Mouse (Mus musculus): ENCODE measurements around the gene Lhx3.

Gene Lhx3

DNA sequence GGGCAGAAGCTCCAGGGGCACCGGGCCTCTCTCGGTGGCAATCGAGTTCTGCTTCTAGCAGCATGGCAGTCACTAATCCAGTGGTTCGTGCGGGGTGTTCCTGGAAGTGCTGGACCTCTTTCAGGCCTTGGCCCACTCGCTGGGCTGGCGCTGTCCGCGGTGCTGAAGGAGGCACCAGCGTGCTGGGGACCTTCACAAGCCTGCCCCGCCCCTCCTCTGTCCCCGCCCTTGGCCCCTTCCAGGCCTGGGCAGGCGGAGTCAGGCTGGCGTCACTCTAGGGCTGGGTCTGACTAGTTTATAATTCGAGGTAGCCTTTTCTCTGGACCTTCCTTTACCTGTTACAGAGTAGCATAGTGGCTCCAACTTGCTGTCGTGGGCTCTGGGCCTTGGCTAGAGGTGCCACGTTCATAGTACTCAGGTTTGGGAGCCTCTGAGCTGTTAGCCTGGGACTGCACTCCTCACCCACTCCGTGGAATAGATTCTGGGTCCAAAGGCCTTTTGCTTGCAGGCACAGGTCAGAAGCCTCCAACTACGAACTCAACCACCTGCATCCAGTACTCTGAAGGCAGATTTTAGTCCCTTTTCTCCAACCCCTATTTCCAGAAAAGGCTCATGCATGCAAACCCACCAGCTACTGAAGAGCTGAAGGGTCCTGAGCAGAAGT, at the start of gene Lhx3:
Gene Lhx3 (minus strand): TSS at position 164 of the 664 bp plus-strand sequence.
- in situ Hi-C loops (cut with MboI; ENCODE audit: low pct_unique_long_range_greater_than_20kb in 1 of 2, low sequenced_read_pairs in 2 of 2, unreplicated experiment in 1 of 2), result no loop called here

DNA sequence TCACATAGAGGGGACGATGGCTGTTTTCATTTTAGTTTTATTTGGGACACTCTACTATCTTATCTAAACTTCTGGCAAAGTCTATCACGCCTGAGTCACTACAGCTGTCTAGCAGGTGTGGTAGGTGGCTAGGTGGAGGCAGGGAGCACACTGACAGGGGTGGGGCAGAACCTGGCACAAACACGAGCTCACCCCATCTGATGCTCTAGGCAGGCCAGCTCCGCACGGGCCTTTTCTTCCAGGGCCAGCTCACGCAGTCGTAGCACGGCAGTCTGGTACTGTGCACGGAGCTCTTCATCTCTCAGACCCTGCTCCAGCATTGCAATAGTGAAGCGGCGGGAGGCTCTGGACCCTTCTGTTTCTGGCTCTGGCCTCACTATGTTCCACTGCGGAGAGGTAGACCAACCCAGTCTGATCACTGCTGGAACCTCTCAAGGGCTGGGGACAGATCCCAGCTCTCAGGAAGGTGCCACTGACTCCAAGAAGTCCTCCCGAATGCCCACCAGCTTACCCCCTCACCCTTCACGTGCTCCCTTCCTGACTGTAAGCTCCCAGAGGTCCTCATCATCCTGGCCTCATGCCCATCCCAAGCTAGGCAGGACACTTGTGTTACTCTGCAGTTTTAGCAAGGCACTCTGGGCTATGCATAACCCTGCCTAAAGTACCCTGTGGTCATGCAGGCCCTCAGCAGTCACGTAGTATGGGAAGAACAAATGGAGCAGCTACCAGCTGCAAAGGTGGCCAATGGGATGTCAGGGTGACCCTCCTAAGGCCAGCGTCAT, 49.4 kb upstream of the Lhx3 start:
- in situ Hi-C loops (cut with MboI; ENCODE audit: low pct_unique_long_range_greater_than_20kb in 1 of 2, low sequenced_read_pairs in 2 of 2, unreplicated experiment in 1 of 2), result no loop called here

DNA sequence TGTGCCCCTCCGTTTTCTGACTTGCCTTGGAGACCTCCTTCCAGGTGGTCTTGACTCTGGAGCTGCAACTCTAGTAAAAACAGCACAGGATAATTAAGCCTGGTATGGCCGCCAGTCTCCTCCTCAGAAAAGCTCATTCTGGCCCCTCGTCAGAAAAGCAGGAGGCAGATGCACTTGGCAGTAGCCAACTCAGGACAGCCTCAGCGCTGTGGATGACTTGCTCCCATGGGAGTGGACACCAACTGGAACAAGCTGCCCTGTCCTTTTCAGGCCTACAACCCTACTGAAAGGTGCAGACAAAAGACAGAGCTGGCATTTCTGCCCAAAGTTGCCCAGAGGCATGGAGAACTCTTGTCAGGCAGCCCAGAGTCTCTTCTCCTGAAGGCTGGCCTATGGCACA, 46.7 kb upstream of the Lhx3 start:
- in situ Hi-C loops (cut with MboI; ENCODE audit: low pct_unique_long_range_greater_than_20kb in 1 of 2, low sequenced_read_pairs in 2 of 2, unreplicated experiment in 1 of 2), result no loop called here

DNA sequence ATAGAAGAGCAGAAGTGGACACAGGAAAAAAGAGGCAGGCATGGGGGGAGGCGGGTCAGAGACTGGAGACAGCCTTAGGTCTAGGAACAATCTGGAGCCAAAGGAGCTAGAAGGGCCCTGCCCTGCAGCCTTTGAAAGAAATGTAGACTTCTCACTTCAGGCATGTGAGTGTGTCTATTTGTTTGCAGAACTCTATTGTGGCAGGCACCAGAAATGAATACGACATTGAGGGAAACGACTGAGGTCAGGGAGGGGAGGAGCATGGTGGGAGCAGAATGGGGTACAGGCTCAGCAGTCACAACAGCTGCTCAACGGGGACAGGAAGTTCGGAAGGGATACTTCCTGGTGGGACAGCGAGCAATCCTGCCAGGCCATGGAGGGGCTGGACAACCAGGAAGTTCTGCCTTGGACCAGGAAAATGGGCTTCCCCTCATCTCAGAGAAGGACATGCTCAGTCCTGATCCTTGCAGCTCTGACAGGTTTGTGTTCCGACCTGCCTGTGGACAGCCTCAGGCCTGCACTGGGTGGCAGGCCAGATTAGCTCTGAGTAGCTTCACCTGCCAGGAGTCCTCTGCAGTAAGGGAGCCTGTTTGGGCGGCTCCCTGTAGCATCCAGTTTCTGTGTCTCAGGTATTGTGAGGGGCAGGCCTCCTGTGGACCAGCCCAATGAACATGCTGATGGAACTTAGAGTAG, 44.6 kb upstream of the Lhx3 start:
- in situ Hi-C loops (cut with MboI; ENCODE audit: low pct_unique_long_range_greater_than_20kb in 1 of 2, low sequenced_read_pairs in 2 of 2, unreplicated experiment in 1 of 2), result no loop called here

DNA sequence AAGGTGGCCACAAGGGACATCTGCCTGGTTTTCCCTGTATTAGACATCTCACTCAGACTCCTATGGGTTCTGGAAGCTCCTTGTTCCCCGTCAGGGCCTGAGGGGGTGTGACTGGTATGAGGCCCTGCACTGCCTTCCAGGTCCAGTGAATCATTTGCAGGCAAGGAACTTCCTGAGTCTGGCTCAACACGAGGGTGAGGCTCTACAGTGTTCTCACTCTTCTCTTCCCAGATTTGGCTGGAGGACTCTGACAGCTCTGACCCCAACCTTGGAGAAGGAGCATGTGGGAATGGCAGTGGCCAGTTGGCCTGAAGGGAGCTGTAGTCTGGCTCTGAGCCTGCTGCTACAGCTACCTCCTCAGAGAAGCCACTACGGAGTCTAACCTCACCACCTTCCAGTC, 39.4 kb upstream of the Lhx3 start:
- in situ Hi-C loops (cut with MboI; ENCODE audit: low pct_unique_long_range_greater_than_20kb in 1 of 2, low sequenced_read_pairs in 2 of 2, unreplicated experiment in 1 of 2), result no loop called here

DNA sequence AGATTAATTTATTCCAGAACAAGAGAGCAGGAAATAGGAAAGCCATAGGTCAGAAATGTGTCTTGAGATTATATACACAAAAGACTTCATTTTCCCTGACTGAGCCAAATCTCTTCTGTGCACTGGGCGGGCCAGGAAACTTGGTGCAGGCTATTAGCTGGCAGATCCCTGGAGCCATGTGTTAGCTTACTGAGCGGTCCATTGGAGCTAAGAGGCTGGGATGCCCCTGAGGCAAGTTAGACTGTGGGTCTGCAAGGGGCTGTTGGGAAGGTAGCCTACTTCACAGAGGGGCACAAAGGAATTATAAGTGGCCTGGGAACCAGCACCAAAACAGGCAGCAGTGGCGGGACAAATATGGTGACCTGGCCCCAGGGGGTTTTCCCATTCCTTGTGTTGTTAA, 32.8 kb upstream of the Lhx3 start:
- in situ Hi-C loops (cut with MboI; ENCODE audit: low pct_unique_long_range_greater_than_20kb in 1 of 2, low sequenced_read_pairs in 2 of 2, unreplicated experiment in 1 of 2), result no loop called here

DNA sequence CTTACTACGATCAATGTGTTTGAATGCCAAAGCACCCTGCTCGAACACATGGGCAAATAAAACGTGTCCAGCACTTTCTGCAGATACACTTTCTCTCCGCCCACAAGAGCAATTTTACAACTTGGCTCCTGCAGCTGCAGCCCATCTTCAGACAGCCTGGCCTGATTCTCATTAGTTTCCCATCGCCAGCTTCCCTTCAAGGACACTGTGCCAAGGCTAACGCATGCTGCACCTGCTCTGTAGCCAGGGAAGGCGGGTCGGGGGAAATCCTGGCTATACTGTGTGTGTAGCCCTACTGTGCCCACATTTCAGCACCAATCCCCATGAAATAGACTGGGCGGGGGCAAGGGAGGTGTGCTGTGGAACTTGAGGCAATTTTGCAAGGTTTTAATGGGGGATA, 32.2 kb upstream of the Lhx3 start:
- in situ Hi-C loops (cut with MboI; ENCODE audit: low pct_unique_long_range_greater_than_20kb in 1 of 2, low sequenced_read_pairs in 2 of 2, unreplicated experiment in 1 of 2), result no loop called here

DNA sequence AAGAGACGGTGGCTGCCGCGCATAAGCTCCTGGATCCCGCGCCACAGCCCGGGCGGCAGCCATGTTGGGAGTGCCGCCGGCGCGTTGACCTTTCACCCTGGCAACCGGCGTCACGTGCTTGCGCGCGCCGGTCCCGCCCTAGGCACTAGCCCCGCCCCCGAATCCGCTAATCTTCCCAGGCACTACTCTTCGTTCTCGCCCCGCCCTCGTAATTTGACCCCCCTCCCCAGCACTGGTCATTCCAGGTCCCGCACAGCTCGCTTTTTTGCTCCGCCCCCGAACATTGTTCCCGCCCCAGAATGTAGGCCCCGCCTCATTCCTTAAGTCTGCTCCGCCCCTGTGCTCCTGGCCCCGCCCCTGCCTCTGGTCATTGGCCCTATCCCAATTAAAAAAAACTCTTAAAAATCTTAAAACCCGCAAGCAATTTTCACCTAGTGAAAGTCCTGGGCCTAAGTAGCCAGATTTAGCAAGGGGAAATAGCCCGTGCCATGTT, 29.2 kb upstream of the Lhx3 start, which contains the start of gene Qsox2:
Gene Qsox2 (minus strand): TSS at position 236 of the 493 bp plus-strand sequence.
- in situ Hi-C loops (cut with MboI; ENCODE audit: low pct_unique_long_range_greater_than_20kb in 1 of 2, low sequenced_read_pairs in 2 of 2, unreplicated experiment in 1 of 2), result no loop called here

DNA sequence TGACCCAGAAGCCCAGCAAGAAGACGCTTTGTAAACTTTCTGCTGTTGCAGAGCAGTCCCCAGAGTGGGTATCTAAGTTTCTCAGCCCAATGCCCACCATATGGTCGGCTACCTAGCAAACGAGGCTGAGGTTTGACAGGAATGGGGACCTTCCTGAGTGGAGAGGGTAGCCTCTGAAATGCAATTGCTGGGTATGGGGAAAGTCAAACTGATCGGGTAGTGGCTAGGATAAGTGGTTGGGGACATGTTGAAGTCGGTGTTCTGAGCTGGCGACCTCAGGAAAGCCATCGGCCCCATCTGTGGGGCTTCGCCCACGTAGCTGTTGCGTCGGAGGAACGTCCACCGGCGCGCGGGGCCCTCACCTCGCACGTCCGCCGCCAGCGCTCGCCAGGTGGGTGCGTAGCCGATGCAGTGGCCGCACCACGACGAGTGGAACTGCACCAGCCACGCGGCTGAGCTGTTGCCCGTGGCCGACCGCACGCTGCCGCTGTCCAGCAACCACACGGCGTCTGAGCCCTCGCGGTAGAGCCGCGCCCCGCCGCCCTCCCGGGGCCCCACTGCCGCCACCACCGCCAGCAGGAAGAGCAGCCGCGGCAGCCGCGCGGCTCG, 28.7 kb upstream of the Lhx3 start:
- in situ Hi-C loops (cut with MboI; ENCODE audit: low pct_unique_long_range_greater_than_20kb in 1 of 2, low sequenced_read_pairs in 2 of 2, unreplicated experiment in 1 of 2), result no loop called here

DNA sequence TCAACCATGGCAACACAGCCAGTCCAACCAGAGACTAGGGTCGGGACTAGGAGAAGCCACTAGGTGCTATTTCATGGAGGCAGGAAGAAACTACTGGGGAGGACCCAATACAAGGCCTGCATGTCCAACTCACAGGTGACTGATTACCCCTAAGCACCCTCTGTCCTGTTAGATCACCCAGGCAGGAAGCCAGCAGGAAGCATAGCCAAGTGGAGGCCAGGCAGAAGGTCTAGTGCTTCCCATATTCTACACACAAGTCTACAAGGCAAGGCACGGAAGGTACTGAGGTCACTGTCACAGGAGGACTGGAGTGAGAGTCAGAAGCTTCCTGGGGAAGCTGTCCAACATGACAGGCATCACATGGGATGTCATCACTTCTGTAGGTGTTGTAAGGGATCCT, 26.7 kb upstream of the Lhx3 start:
- in situ Hi-C loops (cut with MboI; ENCODE audit: low pct_unique_long_range_greater_than_20kb in 1 of 2, low sequenced_read_pairs in 2 of 2, unreplicated experiment in 1 of 2), result no loop called here

DNA sequence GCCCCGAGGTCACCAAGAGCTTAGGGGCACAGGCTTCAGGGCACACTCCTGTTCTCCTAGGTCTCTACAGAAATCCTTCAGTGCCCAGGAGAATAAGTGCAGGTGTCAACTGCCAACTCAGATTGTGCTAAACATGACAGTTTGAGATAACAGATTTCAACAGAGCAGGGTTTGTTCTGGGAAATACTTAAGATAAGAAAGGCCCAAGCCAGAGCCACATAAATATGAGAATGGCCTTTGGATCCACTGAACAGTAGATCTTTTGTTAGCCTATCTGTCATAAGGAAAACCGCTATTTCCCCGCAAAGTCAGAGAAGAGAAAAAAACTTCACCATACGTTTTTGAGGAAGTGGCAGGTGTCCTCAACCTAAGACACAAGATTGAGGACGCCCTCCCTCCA, 26.2 kb upstream of the Lhx3 start:
- in situ Hi-C loops (cut with MboI; ENCODE audit: low pct_unique_long_range_greater_than_20kb in 1 of 2, low sequenced_read_pairs in 2 of 2, unreplicated experiment in 1 of 2), result no loop called here

DNA sequence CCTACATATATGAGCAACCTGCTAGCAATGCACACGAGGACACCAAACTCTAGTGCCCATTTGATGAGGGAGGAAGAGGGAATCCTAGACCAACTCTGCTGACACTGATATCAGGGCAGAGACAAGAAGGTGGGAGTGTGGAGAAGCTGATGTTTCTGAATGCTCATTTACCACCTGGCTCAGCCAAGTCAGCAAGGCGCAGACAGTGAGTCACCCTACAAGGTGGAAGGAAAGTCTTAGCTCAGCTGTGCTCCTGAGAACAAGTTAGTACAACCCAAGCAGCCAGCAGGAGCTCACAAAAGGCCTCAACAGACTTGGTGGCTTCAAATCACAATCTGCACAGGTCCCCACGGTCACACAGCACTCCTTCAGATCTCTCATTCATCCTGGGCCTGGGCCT, 23.3 kb upstream of the Lhx3 start:
- in situ Hi-C loops (cut with MboI; ENCODE audit: low pct_unique_long_range_greater_than_20kb in 1 of 2, low sequenced_read_pairs in 2 of 2, unreplicated experiment in 1 of 2), result no loop called here

DNA sequence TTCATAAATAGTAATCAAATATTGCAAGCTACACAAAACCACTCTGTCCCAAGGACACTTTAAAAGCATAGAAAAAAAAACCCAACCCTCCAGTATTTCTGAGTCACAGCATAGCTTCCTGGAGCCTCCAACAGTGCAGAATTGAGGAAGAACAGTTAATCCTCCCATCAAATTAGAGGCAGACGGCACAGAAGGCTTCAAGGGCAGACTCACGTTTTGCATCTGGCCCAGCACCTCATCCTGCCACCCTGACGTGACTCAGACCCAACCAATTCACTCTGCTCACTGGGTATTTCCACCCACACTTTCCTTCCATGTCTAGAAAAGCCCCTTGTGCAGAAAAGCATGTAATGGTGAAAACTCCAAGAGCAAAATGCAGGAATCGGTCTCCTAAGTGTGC, 22.2 kb upstream of the Lhx3 start:
- in situ Hi-C loops (cut with MboI; ENCODE audit: low pct_unique_long_range_greater_than_20kb in 1 of 2, low sequenced_read_pairs in 2 of 2, unreplicated experiment in 1 of 2), result no loop called here

DNA sequence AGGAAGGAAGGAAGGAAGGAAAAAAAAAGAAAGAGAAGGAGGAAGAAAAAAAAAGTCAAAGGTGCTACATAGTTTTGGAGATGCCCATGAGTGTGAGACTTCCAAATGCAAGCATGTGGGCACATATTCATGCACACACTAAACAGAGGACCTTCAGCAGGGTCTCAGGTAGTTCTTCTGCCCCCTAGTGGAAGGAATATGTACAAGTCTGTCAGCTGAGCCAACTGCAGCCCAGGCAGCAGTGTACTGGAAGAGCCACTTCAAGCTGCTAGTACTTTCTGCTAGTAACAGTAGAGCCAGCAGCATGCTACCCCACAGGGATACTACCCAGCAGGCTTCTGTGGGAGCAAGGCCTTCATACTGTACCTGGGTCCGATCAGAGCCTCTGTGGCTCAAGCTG, 19.7 kb upstream of the Lhx3 start:
- in situ Hi-C loops (cut with MboI; ENCODE audit: low pct_unique_long_range_greater_than_20kb in 1 of 2, low sequenced_read_pairs in 2 of 2, unreplicated experiment in 1 of 2), result loop anchor here in 1 of 2 experiments (10.0 kb wide), 1 partner anchor 73 kb away; no protein-coding TSS in a partner anchor

DNA sequence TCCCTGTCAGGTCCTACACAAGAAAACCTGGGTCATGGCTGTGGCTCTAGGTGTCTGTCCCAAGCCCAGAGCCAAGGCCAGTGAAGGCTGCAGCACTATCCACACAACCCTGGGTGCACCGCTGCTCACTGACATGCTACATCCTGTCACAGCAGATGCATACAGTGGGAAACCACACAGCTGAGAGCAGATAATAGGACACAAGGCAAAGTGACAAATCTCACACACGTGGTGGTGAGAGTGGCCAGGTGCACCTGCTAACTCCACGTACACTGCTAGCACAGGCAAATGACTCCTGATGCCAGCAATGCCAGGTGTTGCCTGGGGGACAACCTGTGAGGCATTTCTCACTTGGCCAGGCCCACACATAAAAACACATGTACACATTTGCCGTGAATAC, 17.2 kb upstream of the Lhx3 start:
- in situ Hi-C loops (cut with MboI; ENCODE audit: low pct_unique_long_range_greater_than_20kb in 1 of 2, low sequenced_read_pairs in 2 of 2, unreplicated experiment in 1 of 2), result loop anchor here in 1 of 2 experiments (10.0 kb wide), 1 partner anchor 70 kb away; no protein-coding TSS in a partner anchor

DNA sequence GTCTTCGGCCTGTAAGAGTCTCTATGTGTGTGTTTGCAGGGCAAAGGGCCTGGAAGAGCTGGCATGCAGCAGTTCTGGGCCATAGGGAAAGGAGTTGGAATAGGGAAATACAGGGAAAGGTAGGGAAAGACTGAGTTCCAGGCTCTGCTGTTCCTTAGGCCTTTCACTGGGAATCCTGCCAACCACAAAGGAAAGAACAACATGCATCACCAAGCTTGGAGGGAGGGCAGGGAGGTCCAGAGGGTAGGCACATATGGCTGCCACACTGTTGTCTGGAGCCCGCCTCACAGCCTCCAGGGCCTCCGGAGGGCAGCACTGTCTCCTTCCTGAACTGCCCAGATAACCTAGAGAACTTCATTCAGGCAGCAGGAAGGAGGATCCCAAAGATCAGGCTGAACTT, 15.9 kb upstream of the Lhx3 start:
- in situ Hi-C loops (cut with MboI; ENCODE audit: low pct_unique_long_range_greater_than_20kb in 1 of 2, low sequenced_read_pairs in 2 of 2, unreplicated experiment in 1 of 2), result loop anchor here in 1 of 2 experiments (10.0 kb wide), 1 partner anchor 69 kb away; no protein-coding TSS in a partner anchor

DNA sequence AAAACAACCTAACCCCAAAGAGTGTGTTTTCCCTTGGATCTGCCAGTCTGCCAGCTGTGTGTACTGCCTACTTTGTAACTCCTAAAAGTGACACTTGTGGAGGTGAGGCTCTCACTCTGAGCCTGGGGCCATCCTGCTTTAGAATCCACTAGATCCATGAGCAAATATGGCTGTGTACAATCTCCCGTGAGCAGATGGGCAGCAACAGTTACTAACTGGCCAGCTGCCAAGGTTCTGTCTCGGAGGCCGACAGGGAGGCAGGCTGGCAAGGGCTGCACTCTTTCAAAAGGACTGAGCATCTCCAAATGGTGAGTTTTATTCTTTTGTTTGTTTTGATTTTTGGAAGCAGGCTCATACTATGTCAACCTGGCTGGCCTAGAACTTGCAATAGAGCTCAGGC, 6.4 kb upstream of the Lhx3 start:
- in situ Hi-C loops (cut with MboI; ENCODE audit: low pct_unique_long_range_greater_than_20kb in 1 of 2, low sequenced_read_pairs in 2 of 2, unreplicated experiment in 1 of 2), result no loop called here

DNA sequence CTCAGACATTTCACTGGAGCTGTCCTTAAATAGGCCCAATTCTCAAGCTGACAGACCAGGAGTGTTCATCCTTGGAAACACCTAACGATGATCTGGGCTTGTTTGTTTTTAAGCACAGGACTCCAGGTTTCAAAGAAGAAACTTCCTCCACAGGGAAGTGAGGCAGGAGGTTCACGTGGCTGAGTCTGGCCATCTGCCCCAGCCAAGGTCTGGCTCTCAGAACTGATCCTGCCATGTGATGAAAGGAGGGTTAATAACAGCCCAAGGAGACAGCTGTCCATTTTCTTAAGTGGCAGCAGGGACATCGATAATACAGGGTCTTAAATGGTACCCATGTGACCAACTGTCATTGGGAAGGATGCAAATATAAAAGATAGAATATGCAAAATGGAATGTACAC, 1.5 kb upstream of the Lhx3 start:
- in situ Hi-C loops (cut with MboI; ENCODE audit: low pct_unique_long_range_greater_than_20kb in 1 of 2, low sequenced_read_pairs in 2 of 2, unreplicated experiment in 1 of 2), result no loop called here

DNA sequence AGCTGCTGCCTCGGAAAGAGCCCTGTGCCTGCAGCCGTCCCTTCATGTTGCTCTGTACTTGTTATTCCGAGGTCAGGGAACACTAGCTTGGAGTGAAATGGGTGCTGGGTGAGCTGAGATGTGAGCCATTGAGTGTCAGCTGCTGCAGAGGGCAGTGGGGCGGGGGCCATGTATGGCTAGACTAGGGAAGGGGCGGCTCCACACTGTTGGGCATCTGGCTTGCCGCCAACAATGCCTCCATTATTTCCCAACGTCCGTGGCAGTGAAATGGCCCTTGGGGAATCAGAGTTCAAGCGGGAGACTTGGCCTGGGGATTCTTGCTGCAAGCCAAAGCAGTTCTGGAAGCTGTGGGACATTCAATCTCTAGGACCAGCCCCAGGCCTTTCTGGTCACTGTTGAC, 530 bp downstream of the Lhx3 start:
- in situ Hi-C loops (cut with MboI; ENCODE audit: low pct_unique_long_range_greater_than_20kb in 1 of 2, low sequenced_read_pairs in 2 of 2, unreplicated experiment in 1 of 2), result no loop called here
